Mouse (Mus musculus): ENCODE measurements around the gene Lyrm4.

Lyrm4 gene

DNA sequence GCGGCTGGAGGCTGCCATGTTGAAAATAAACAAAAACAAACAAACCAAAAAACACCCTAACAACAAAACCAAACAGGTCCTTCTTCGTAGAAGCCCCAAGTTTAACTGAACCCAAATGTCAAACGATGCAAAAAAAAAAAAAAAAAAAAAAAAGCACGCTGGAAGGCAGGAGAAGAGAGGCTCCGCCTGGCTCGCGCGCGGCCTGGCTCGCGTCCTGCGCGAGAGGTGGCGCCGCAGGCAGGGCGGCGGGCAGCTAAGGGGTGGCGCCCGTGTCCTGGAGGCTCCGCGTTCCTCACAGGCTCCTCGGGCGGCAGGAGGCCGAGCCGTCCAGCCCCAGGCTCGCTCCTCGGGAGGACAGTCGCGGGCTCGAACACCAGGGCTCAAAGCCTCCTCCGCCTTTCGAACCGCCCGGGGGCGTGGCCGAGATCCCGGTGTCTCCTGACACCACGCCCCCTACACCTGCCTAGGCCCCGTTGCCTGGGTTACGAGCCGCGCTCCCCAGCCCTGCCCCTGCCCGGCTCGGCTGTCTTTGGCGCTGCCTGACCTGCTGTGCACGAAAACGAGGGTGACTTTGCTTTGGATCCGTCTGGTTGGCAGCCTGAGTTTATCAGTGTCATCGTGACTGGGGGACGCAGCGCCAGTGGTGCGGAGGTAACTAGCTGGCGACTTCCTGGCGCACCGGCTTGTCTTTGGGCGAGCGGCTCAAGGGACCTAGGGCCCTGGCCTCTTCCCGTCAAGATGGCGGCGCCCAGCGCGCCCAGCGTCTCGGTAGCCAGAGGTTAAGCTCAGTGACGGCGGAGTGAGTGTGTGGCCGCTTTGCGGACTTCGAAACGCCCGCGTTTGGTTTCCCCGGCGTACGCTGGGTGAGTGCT lies at the start of gene Lyrm4, which contains the start of gene Fars2:
Gene Lyrm4 (minus strand): TSS at position 384 of the 872 bp plus-strand sequence.
Gene Fars2 (plus strand): TSS at position 270 of the 872 bp plus-strand sequence.
- in situ Hi-C loops (cut with MboI, MseI): no loop called here

- in situ Hi-C loops (cut with MboI, MseI): no loop called here
These were observed 46.6 kb upstream of the Lyrm4 start for GRCm38 (mm10) chr13:36163898-36164297.

DNA sequence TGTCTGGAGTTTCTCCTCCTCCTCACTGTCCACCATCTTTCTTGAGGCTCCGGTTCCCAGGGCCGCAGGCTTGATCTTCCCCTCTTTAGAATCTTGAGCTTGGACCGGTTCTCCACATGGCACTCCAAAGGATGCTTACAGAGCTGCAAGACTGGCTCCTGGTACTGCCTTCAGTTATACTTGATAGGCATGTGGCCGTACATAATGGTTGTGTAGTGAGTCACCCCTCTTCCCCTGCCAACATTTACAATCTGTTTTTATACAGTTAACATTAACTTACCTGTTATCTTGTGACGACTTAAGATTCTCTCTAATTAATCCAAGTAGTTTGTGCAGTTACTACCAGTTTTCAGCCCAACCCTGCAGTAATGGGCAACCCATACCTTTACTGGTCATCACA lies 46.1 kb upstream of the Lyrm4 start:
- in situ Hi-C loops (cut with MboI, MseI): no loop called here

DNA sequence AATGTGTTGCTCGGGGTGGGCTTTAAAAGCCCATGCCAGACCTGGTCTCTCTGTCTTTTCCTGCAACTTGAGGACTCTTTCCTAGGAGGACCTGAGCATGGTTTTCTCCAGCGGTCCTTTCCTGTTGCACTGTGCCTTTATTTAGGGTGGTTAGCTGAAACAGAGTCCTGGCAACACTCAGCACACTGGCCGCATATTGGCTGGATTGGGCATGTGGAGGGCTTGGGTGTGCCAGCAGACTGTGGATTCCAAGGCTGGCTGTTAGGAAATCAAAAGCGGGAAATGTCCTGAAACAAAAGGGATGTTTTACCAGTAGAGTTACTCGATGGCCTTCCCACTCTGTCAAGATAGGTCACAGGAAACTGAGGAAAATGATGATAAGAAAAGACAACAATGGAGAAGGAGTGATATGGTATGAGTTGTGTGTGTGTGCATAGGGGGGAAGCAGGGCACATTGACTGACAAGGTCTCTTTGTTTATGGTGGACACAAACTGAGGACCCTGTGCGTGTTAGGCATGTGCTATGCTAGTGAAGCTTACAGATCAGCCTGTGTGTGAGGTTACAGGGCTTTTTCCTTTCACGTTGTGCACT lies 39.1 kb upstream of the Lyrm4 start:
- in situ Hi-C loops (cut with MboI, MseI): no loop called here

DNA sequence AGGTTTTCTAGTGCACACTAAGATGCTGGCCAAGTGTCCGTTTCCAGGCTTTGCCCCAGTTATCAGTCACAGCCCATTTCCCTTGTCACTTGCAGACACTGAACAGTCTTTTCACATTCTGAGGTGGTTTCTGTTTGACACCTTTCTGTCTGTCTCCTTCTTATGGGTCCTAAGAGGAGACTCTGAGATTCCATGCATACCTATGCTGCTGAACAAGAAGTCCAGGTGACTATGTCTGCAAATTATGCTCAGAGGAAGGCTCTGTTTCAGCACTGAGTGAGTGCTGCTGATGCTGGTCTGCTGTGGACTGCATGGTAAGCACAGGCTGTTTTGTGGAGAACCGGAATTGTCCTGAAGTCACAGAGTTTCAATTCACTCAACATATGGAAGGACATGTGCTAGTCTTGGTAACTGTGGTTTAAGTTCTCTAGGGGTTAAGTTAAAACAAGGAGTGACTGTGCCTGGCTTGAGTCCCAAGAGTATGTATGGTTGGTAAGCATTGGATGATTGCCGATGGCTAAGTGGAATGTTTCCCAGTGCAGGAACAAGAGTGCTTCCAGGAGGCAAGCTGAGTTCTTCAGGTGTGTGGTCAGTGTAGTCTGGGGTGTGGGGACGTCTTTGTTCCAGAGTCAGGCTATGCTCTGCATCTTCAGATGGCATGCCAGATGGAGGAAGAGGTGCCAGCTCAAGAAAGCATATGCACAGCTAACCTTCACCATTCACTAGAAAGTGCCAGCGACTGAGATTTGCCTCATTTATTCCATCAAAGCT lies 35.6 kb upstream of the Lyrm4 start:
- in situ Hi-C loops (cut with MboI, MseI): no loop called here

GRCm38 (mm10) chr13:36150272-36150671 lies 32.9 kb upstream of the Lyrm4 start:
- in situ Hi-C loops (cut with MboI, MseI): no loop called here

GRCm38 (mm10) chr13:36149175-36149939 lies 32.0 kb upstream of the Lyrm4 start:
- in situ Hi-C loops (cut with MboI, MseI): no loop called here

DNA sequence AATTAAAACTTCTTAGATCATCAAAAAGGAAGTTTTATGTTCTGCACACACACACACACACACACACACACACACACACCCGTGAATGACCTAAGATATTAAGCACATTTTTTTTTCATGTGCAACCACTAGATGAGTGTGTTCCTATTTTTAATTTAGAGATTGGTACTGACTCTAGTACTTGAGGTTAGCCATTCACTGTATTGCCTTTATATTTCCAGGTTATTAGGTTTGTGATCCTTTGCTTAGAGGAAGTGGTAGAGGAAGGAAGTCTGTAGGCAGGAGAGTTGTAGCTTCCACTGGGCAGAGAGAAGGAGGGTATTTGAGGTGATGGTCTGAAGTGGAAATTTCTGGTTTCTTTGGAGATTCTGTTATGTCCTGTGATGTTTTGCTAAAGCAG lies 28.3 kb upstream of the Lyrm4 start:
- in situ Hi-C loops (cut with MboI, MseI): no loop called here

DNA sequence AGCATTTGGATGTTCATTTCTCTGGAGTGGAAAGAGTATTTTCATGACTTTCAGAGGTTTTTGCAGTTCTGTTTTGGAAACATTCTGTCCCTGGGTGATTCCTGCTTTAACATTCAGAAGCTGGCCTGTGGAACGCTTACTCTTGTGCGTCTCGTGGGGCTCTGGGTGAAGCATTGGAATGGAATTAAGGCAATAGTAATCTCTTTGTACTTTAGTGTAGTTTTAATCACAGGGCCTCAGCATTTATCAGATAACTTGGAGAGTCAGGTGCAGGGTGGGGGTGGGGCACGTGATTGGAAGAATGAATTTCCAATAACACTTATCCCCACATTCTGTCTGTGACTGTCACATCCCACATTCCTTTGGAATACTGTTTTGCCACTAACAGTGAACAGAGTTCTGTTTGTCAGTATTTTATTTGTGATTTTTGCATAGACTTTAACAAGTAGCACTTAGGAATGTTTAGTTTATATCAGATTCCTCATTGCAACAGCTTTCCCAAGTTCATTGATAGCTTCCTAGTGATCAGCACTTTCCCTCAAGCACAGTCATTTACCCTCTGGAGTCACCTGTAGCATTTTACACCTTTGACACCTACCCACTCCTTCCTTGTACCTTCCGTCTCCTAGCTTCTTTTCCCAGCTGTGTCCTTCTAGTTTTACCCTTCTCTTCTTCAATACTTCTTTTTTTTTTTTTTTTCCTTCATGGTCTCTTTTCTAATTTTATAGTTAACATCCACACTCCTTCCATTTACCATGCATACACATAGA lies 23.1 kb upstream of the Lyrm4 start:
- in situ Hi-C loops (cut with MboI, MseI): no loop called here

DNA sequence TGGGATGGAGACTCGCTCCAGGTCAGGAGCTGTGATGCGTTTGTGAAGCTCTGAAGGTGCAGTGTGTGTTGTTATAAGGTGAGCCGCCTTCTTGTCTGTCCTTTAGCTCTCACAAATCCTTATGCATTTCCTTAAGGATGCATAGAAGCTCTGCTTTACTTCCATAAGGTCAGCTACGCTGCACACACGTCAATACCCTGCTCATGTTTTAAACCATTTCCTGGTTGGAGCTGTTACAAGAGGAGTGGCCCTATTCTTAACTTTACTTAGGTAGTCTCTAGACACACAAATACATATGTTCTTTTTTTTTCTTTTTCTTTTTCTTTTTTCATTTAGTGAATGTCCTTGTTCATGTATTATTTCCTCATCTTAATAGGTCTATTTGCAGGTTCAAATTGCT lies 22.4 kb upstream of the Lyrm4 start:
- in situ Hi-C loops (cut with MboI, MseI): no loop called here

- in situ Hi-C loops (cut with MboI, MseI): no loop called here
These were observed 14.8 kb upstream of the Lyrm4 start for GRCm38 (mm10) chr13:36131992-36132649.

DNA sequence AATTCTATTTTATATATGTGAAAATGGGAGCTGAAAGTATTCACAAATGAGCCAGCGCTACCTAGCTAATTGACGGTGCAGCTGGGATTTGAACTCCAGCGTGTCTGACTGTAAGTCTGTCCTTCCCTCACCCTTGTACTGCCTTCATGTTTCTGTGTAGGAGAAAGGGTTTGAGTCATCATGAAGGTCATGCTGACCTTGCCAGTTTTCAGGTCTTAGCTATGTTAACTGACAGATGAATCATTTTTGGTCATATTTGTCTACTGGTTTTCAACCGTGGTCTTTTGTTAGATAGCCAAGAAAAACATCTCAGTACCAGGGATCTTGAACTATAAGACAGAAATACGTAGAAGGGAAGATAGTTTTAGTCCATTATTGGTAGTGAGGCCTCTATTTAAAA lies 14.1 kb upstream of the Lyrm4 start:
- in situ Hi-C loops (cut with MboI, MseI): no loop called here

- in situ Hi-C loops (cut with MboI, MseI): no loop called here
These were observed 12.2 kb upstream of the Lyrm4 start for GRCm38 (mm10) chr13:36129360-36130054.

- in situ Hi-C loops (cut with MboI, MseI): no loop called here
These were observed 3.3 kb upstream of the Lyrm4 start for GRCm38 (mm10) chr13:36120606-36121005.

DNA sequence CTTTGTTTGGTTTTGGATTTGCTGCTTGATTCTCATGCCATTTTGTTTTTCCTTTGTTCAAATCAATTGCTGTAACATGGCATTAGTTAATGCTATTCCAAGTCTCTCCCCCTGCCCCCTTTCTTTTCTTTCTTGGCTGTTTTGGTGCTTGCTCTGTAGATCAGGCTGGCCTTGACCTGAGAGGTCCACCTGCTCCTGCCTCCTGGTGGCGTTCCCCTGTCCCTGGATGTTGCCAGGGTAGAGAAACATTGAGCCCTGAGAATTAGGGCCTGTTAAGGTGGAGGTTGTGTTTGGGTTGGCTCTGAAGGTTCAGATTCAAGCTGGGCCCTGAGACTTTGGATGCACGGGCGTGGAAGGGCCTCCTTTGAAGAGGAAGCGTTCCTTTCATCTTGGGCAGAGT lies 2.4 kb upstream of the Lyrm4 start:
- in situ Hi-C loops (cut with MboI, MseI): no loop called here

GRCm38 (mm10) chr13:36116520-36117142 lies 695 bp downstream of the Lyrm4 start:
- in situ Hi-C loops (cut with MboI, MseI): no loop called here

DNA sequence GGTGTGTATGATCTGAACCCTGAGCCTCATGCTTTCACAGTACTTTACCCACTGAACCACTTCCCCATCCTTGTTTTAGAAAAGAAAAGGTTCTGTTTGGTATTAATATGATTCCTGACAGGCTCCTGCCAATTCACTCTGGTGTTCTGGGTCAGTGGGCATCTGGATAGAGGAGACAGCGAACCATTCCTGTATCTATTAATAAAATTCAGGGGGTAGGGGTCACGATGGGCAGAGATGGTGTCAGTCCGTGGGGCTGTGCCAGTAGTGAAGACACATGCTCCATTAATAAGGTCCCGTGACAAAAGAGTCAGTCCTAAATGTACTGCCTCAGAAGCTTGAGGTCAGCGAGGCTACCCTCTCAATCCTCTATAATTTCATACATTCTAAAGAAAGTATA lies 4.1 kb downstream of the Lyrm4 start:
- in situ Hi-C loops (cut with MboI, MseI): no loop called here

- in situ Hi-C loops (cut with MboI, MseI): no loop called here
These were observed 6.0 kb downstream of the Lyrm4 start for GRCm38 (mm10) chr13:36111331-36111730.

GRCm38 (mm10) chr13:36108528-36108927 lies 8.8 kb downstream of the Lyrm4 start:
- in situ Hi-C loops (cut with MboI, MseI): no loop called here

Measured in regulatory T cell (primary cell).